Mouse (Mus musculus) intestine, embryonic 15.5 days (tissue): ENCODE measurements around the gene Ccnc. TPM values are rescaled to one million over a fixed set of nuclear protein-coding genes. Genes with fewer than 3 reads are reported as not detected.

Experiments
- ATAC-seq: fragments of 200-750 bp; cut with Nextera tagmentation; 2 replicates; pipeline ENCODE4 v1.8.0; 2017; ENCODE audit warnings: moderate TSS enrichment, moderate library complexity
- H3K27ac ChIP-seq: fragments of 300-500 bp; sonication (generic); 2 replicates; pipeline ENCODE4 v1.5.1; 2015; ENCODE audit warnings: mild to moderate bottlenecking, inconsistent platforms
- H3K27me3 ChIP-seq: fragments of 300-500 bp; sonication (generic); replicated peaks from 2 replicates; pipeline ENCODE4 v1.6.1; 2015; ENCODE audit warnings: inconsistent platforms
- H3K36me3 ChIP-seq: fragments of 300-500 bp; sonication (generic); 2 replicates; pipeline ENCODE4 v1.6.1; 2015; ENCODE audit warnings: inconsistent platforms
- H3K4me1 ChIP-seq: fragments of 300-500 bp; sonication (generic); replicated peaks from 2 replicates; pipeline ENCODE4 v1.6.1; 2015; ENCODE audit warnings: inconsistent platforms
- H3K4me2 ChIP-seq: fragments of 300-500 bp; sonication (generic); replicated peaks from 2 replicates; pipeline ENCODE4 v1.6.1; 2015; ENCODE audit warnings: mild to moderate bottlenecking, inconsistent platforms
- H3K4me3 ChIP-seq: fragments of 300-500 bp; sonication (generic); replicated peaks from 2 replicates; pipeline ENCODE4 v1.5.1; 2015; ENCODE audit warnings: inconsistent platforms
- H3K9ac ChIP-seq: fragments of 300-500 bp; sonication (generic); 2 replicates; pipeline ENCODE4 v1.6.1; 2015; ENCODE audit warnings: inconsistent platforms
- H3K9me3 ChIP-seq: fragments of 300-500 bp; sonication (generic); 2 replicates; pipeline ENCODE4 v1.6.1; 2016; ENCODE audit warnings: inconsistent platforms
- WGBS: fragments of 180-500 bp; shearing (Covaris S2); methylation state at CpG from one replicate; pipeline ENCODE4 v1.1.7; 2015; 5-methylcytosine and 5-hydroxymethylcytosine counted together
- polyA plus RNA-seq: library from polyadenylated mRNA; unstranded; fragments of >200 nt; fragmentation: Nextera tagmentation; extraction: Ambion mirVana; gene quantifications from 2 replicates; pipeline ENCODE4 v1.2.1, GENCODE M21; 2015

Gene Ccnc
- polyA plus RNA-seq, 1 experiment from 2014 or later, result 37.4 TPM

GRCm38 (mm10) chr4:21786268-21786667, 58.8 kb downstream of the Ccnc start:
- WGBS, result 95% methylated on average over 12 of the region's 12 CpGs
- Histone ChIP-seq H3K4me3 (no peak overlapping the region), H3K27ac (no peak overlapping the region), H3K9ac (no peak overlapping the region), H3K4me2 (no peak overlapping the region), H3K4me1 (no peaks in the 10 kb centered on the region), H3K9me3 (no peaks in the 10 kb centered on the region), H3K36me3 (peaks cover 17% of the 10 kb centered on the region; the same call in 1 of the 2 replicates), H3K27me3 (no peaks in the 10 kb centered on the region)
- ATAC-seq, result no peak

- Histone ChIP-seq H3K36me3 (peaks cover 14% of the 10 kb centered on the region; the same call in 1 of the 2 replicates), H3K4me2 (no peak overlapping the region), H3K27ac (no peak overlapping the region), H3K9me3 (no peaks in the 10 kb centered on the region), H3K9ac (no peak overlapping the region), H3K4me3 (no peak overlapping the region), H3K4me1 (no peaks in the 10 kb centered on the region), H3K27me3 (no peaks in the 10 kb centered on the region)
- 85% methylated on average over 6 of the region's 6 CpGs for WGBS
- no peak for ATAC-seq
These were observed 61.4 kb downstream of the Ccnc start for GRCm38 (mm10) chr4:21788903-21789302.

GRCm38 (mm10) chr4:21789836-21790235, 62.3 kb downstream of the Ccnc start:
- WGBS, result 86% methylated on average over 4 of the region's 4 CpGs
- H3K4me2 ChIP-seq, result no peak overlapping the region
- H3K4me3 ChIP-seq, result no peak overlapping the region
- no peak overlapping the region for H3K9ac ChIP-seq
- no peak for ATAC-seq
- H3K9me3 ChIP-seq, result no peaks in the 10 kb centered on the region
- H3K27me3 ChIP-seq, result no peaks in the 10 kb centered on the region
- no peak overlapping the region for H3K27ac ChIP-seq
- 0 out of 2 replicates have a peak, but pooled peaks cover 8% of the 10 kb centered on the region for H3K36me3 ChIP-seq
- no peaks in the 10 kb centered on the region for H3K4me1 ChIP-seq

- WGBS, result 31% methylated on average over 3 of the region's 3 CpGs
- no peaks in the 10 kb centered on the region for H3K4me1 ChIP-seq
- no peak overlapping the region for H3K4me2 ChIP-seq
- no peaks in the 10 kb centered on the region for H3K27me3 ChIP-seq
- ATAC-seq, result no peak
- H3K9me3 ChIP-seq, result no peaks in the 10 kb centered on the region
- H3K9ac ChIP-seq, result no peak overlapping the region
- no peak overlapping the region for H3K27ac ChIP-seq
- no peak overlapping the region for H3K4me3 ChIP-seq
- H3K36me3 ChIP-seq, result peaks cover 8% of the 10 kb centered on the region; the same call in 1 of the 2 replicates
These were observed 66.1 kb downstream of the Ccnc start for GRCm38 (mm10) chr4:21793631-21794030.

GRCm38 (mm10) chr4:21801013-21801412, 73.5 kb downstream of the Ccnc start:
- Histone ChIP-seq H3K27ac (no peak overlapping the region), H3K9me3 (no peaks in the 10 kb centered on the region), H3K9ac (no peak overlapping the region), H3K27me3 (no peaks in the 10 kb centered on the region), H3K4me3 (no peak overlapping the region), H3K4me1 (no peaks in the 10 kb centered on the region), H3K36me3 (peaks cover 18% of the 10 kb centered on the region; the same call in 1 of the 2 replicates), H3K4me2 (no peak overlapping the region)
- no peak for ATAC-seq
- 95% methylated on average over 1 of the region's 1 CpGs for WGBS

- Histone ChIP-seq H3K27me3 (no peaks in the 10 kb centered on the region), H3K27ac (no peak overlapping the region), H3K9ac (no peak overlapping the region), H3K4me3 (no peak overlapping the region), H3K9me3 (no peaks in the 10 kb centered on the region), H3K4me1 (no peaks in the 10 kb centered on the region), H3K4me2 (no peak overlapping the region), H3K36me3 (peaks cover 18% of the 10 kb centered on the region; the same call in 1 of the 2 replicates)
- 91% methylated on average over 2 of the region's 2 CpGs for WGBS
- no peak for ATAC-seq
These were observed 74.1 kb downstream of the Ccnc start for GRCm38 (mm10) chr4:21801620-21802019.

GRCm38 (mm10) chr4:21807204-21807603, 79.7 kb downstream of the Ccnc start:
- no peak for ATAC-seq
- WGBS, result 74% methylated on average over 5 of the region's 5 CpGs
- H3K36me3 ChIP-seq, result 0 out of 2 replicates have a peak, but pooled peaks cover 6% of the 10 kb centered on the region
- no peak overlapping the region for H3K27ac ChIP-seq
- H3K27me3 ChIP-seq, result no peaks in the 10 kb centered on the region
- no peak overlapping the region for H3K4me2 ChIP-seq
- H3K4me1 ChIP-seq, result no peaks in the 10 kb centered on the region
- H3K9me3 ChIP-seq, result no peaks in the 10 kb centered on the region
- H3K4me3 ChIP-seq, result no peak overlapping the region
- H3K9ac ChIP-seq, result no peak overlapping the region

Other genes starting within 250 kb of the Ccnc start
- gene Prdm13, start 41.7 kb upstream of the Ccnc start, polyA plus RNA-seq, result not detected in 2 replicates
- gene Usp45, start 39.5 kb downstream of the Ccnc start, polyA plus RNA-seq, result 7.0 and 7.6 TPM in 2 replicates
- 14.6 and 15.2 TPM in 2 replicates for gene Tstd3, start 39.5 kb downstream of the Ccnc start, polyA plus RNA-seq
- gene Pnisr, start 119.9 kb downstream of the Ccnc start, polyA plus RNA-seq, result 101 and 102 TPM in 2 replicates
- 16.7 and 17.5 TPM in 2 replicates for gene Coq3, start 152.0 kb downstream of the Ccnc start, polyA plus RNA-seq
- 3.7 and 3.8 TPM in 2 replicates for gene Faxc, start 203.6 kb downstream of the Ccnc start, polyA plus RNA-seq